Mouse (Mus musculus): ENCODE data around the gene Rnf20. TPM values are rescaled to one million over a fixed set of nuclear protein-coding genes. Genes with fewer than 3 reads are reported as not detected.

The Rnf20 gene
- polyA plus RNA-seq (2012; rRNA removed): 67.1 and 67.7 TPM in 2 replicates

DNA sequence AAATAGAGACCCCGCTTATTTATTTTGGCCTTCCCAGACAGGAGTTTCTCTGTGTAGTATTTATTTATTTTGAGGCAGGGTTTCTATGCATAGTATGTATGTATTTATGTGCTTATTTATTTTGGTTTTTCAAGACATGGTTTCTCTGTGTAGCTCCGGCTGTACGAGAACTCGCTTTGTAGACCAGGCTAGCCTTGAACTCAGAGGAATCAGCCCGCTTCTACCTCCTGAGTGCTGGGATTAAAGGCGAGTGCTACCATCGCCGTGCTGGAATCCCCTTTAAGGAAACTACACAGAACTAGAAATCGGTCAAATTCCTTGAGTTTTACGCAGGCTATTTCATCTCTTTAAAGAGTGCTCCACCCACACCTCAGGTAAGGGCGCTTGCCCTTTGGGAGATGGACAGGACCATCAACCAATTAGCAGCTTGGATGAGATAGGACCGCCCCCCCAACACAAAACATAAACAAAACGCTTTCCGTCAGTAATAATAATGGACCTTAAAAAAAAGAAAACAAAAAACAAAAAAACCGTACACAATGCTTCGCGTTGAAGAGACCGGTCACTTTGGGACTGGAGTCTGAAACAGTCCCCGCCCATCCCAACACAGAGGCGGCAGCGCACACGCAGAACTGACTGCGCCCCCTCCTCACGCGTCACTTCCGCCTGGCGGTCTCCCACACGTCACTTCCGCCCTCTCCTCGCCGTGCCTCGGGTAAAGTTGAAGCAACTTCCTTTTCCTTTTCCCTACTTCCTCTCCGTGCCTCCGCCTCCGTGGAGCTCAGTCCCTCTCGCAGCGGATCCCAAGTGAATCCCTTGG is at the start of gene Rnf20:
Gene Rnf20, plus strand, starts transcription at position 688 of the 820 bp plus-strand sequence.
- H3K4me1 ChIP-seq (ENCODE audit: control insufficient read depth, insufficient read depth, low read length): peaks cover 4% of the 10 kb centered on the region
- peak; percentile 99 for TF ChIP-seq POLR2A (IDR thresholded peaks at IDR 0.05; ENCODE audit: extremely low read depth, insufficient read depth, low read length)
- no peak for TF ChIP-seq CTCF (IDR thresholded peaks at IDR 0.05; ENCODE audit: extremely low read depth, insufficient read depth, low read length)
- peak within 1 kb of the TSS; percentile 13; the same call in 1 of the 2 replicates for H3K27ac ChIP-seq (ENCODE audit: insufficient read depth, low read length)
- peak within 1 kb of the TSS; percentile 75 for H3K4me3 ChIP-seq (ENCODE audit: insufficient read depth, low read length)

DNA sequence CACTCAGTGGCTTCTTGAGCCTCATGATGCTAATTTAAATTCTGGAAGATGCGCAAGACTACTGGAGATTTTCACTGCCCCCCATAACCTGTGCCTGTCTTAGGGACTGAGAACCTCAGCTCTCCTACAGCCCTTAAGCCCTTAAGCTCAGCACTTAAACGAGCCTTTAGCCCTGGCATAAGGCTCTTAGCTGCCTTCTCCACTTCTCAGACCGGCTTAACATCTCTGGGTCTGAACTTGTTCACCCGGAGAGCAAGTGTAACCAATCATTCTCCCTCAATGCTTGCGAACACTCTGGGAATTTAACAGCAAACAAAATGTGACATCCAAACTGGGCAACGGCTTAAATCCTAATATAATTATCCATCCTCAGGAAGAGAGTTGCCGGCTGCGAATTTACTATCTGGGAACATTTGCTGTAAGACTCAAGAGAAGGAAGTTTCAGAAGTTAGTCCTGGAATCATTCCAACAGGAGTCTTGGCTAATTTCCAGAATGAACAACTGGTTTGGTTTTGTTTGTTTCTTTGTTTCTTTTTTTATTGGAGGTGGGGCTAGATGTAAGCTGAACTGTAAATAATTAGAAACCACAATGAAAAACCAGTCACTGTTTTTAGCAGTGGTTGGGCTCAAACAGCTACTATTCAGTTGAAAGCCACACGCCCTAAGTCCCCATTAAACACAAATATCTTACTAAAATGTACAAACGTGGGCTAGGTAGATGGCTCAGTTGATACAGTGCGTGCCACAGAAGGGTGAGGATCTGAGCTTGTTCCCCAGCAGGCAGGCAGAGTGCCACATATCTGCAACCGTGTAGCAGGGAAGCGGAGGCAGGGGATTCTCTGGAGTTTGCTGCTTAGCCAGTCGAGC is 47.6 kb upstream of the Rnf20 start:
- no peak overlapping the region for H3K4me3 ChIP-seq (ENCODE audit: insufficient read depth, low read length)
- H3K4me1 ChIP-seq (ENCODE audit: control insufficient read depth, insufficient read depth, low read length): peaks cover 4% of the 10 kb centered on the region
- H3K27ac ChIP-seq (ENCODE audit: insufficient read depth, low read length): peak overlapping the region; percentile 59; the same call in 1 of the 2 replicates
- TF ChIP-seq POLR2A (IDR thresholded peaks at IDR 0.05; ENCODE audit: extremely low read depth, insufficient read depth, low read length) (no peak), CTCF (IDR thresholded peaks at IDR 0.05; ENCODE audit: extremely low read depth, insufficient read depth, low read length) (no peak)

DNA sequence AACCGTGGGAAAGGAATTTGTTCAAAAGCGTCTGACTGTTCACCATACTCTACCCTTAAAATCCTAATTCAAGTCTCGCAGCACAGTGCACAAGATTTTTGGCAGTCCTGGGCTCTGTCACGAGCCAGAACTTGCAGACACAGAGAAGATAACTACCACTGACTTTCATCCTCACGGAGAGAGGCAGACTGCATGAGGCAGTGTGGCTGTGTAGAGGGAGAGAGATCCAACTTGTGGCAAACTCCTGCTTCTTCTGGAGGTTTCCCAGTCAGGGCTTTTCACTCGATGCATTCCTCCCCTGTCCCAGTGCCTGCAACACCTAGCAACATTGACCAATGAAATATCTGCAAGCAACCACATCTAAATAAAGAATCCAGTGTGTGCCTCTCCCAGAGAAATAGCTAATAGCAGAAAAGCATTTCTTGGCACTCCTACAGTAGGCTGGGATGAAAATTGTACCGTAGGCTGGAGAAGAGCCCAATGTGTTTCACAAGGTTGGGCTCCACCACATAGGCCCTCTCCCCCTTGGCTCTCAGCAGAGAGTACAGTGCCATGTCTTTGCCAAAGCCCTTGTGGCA is 46.2 kb upstream of the Rnf20 start:
- no peak overlapping the region for H3K4me3 ChIP-seq (ENCODE audit: insufficient read depth, low read length)
- TF ChIP-seq CTCF (IDR thresholded peaks at IDR 0.05; ENCODE audit: extremely low read depth, insufficient read depth, low read length) (no peak), POLR2A (IDR thresholded peaks at IDR 0.05; ENCODE audit: extremely low read depth, insufficient read depth, low read length) (no peak)
- H3K27ac ChIP-seq (ENCODE audit: insufficient read depth, low read length): no peak overlapping the region
- peaks cover 4% of the 10 kb centered on the region for H3K4me1 ChIP-seq (ENCODE audit: control insufficient read depth, insufficient read depth, low read length)

DNA sequence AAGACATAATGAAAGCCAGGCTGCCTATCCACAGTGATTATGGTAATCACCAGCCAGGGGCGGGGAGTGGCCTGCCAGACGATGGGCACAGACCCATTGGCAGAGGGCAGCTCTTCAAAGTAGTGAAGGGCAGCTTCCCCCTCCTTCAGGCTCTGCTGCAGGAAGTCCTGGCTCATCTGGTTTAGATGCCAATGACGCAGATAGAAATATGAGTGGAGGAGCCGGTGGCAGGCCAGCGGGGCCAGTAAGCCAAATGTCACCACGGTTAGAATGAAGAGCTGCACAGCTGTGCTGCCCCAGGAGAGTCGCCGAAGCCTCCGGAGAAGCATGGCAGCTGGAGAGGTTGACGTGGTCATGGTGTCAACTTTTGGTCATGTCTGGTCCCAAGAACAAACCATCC is 45.0 kb upstream of the Rnf20 start:
- TF ChIP-seq CTCF (IDR thresholded peaks at IDR 0.05; ENCODE audit: extremely low read depth, insufficient read depth, low read length): no peak
- TF ChIP-seq POLR2A (IDR thresholded peaks at IDR 0.05; ENCODE audit: extremely low read depth, insufficient read depth, low read length): no peak
- Histone ChIP-seq H3K27ac (ENCODE audit: insufficient read depth, low read length) (no peak overlapping the region), H3K4me1 (ENCODE audit: control insufficient read depth, insufficient read depth, low read length) (peaks cover 4% of the 10 kb centered on the region)

DNA sequence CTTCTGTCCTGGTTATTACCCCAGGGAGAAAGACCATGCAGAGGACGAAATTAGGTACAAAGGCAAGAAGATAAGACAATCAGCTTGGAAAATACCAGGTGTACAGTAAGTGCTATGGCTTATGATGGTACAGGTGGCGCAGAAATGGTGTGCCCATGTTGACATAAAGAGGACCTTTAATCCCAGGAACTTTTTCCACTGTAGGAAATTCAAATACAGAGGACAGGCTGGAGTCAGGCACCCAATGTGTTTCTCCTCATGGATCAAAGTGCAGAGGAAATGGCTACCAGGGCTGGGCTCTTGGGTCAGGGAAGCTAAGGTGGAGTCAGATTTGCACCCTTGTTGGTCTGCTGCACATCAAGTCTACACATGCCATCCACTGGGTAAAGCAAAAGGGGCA is 41.7 kb upstream of the Rnf20 start:
- Histone ChIP-seq H3K4me3 (ENCODE audit: insufficient read depth, low read length) (no peak overlapping the region), H3K27ac (ENCODE audit: insufficient read depth, low read length) (no peak overlapping the region), H3K4me1 (ENCODE audit: control insufficient read depth, insufficient read depth, low read length) (peaks cover 5% of the 10 kb centered on the region; the same call in 1 of the 2 replicates)
- TF ChIP-seq CTCF (IDR thresholded peaks at IDR 0.05; ENCODE audit: extremely low read depth, insufficient read depth, low read length): no peak
- no peak for TF ChIP-seq POLR2A (IDR thresholded peaks at IDR 0.05; ENCODE audit: extremely low read depth, insufficient read depth, low read length)

More for the DNA sequence above, 45.0 kb upstream of the Rnf20 start:
- H3K4me3 ChIP-seq (ENCODE audit: insufficient read depth, low read length): no peak overlapping the region

DNA sequence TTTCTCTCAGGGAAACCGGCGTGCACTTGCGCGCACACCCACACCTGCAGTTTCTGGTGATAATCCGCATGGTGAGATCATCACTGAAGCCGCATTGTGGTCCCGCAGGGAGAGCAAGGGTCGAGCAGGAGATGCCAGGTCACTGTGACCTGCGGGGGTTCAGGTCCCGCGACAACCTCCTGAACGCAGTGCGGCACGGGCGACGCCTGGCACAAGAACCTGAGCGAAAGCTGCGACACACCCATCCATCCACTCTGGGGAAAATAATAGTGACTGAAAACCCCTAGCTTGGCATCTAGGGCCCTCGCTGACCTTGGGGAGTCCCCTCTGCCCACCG is 35.0 kb upstream of the Rnf20 start:
- peak overlapping the region; percentile 100 for H3K4me3 ChIP-seq (ENCODE audit: insufficient read depth, low read length)
- TF ChIP-seq CTCF (IDR thresholded peaks at IDR 0.05; ENCODE audit: extremely low read depth, insufficient read depth, low read length) (no peak), POLR2A (IDR thresholded peaks at IDR 0.05; ENCODE audit: extremely low read depth, insufficient read depth, low read length) (no peak)
- H3K4me1 ChIP-seq (ENCODE audit: control insufficient read depth, insufficient read depth, low read length): peaks cover 3% of the 10 kb centered on the region; the same call in 1 of the 2 replicates
- peak overlapping the region; percentile 100 for H3K27ac ChIP-seq (ENCODE audit: insufficient read depth, low read length)

DNA sequence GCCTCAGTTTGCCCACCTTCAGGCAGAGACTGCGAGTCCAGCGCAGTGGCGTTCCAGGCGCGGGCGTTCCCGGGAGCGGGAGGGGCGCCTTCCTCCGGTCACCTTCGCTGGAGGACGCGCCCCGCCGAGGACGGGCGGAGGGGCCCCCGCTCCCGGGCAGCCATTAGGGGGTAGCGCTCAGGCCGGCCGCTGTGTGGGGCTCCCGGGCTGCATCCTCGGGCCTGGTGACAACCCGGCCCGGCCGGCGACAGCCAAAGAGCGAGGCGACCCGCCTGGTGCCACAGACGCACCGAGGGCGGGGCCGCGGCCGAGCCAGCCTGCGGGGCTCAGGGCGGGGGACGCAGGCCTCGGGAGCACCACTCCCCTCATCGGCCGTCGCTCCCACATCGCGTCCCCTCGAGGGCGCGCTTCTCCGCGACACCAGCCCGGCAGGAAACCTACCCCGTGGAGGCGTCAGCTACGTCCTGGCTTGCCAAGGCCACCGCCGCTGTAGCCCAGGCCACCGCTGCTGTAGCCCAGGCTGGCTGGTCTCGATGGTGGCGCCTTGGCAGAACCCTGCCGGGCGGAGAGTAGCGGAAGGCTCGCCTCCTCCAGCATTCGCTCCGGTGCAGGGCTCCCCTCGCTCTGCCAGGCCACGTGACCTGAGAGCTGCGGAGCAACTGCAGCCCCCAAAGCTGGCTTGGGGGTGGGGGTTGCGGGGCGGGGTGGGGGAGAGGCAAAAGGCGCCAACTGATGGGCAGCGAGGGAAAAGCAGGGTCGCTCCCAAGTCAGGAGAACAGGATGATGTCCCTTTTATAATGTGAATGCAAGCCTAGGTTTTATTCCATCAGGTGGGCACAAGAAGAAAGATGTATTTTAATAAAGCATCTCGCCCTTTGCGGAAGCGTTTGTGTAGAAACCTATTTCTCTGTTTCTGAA is 34.4 kb upstream of the Rnf20 start, which contains the start of gene Tmem246:
Gene Tmem246, minus strand, starts transcription at position 694 of the 918 bp plus-strand sequence.
- TF ChIP-seq POLR2A (IDR thresholded peaks at IDR 0.05; ENCODE audit: extremely low read depth, insufficient read depth, low read length): peak; percentile 58; the same call in 1 of the 2 replicates
- TF ChIP-seq CTCF (IDR thresholded peaks at IDR 0.05; ENCODE audit: extremely low read depth, insufficient read depth, low read length): no peak
- H3K4me3 ChIP-seq (ENCODE audit: insufficient read depth, low read length): peak within 1 kb of the TSS; percentile 100
- peaks cover 3% of the 10 kb centered on the region; the same call in 1 of the 2 replicates for H3K4me1 ChIP-seq (ENCODE audit: control insufficient read depth, insufficient read depth, low read length)
- H3K27ac ChIP-seq (ENCODE audit: insufficient read depth, low read length): peak within 1 kb of the TSS; percentile 100

DNA sequence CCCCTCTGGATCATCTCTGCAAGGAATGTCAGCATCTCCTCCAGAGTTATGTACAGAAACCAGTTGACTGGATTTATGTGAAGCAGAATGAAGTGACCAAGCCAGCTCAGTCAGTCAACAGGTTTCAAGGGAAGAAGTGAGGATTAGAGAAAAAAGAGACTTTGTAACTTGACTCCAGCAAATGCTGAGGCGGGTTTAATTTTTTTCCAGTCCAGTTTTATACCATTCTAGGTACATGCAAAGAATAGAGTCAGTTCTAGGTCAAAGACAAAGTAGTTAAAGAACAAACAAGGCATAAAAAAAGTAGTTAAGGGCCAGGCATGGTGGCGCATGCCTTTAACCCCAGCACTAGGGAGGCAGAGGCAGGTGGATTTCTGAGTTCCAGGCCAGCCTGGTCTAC is 28.6 kb upstream of the Rnf20 start:
- TF ChIP-seq POLR2A (IDR thresholded peaks at IDR 0.05; ENCODE audit: extremely low read depth, insufficient read depth, low read length) (no peak), CTCF (IDR thresholded peaks at IDR 0.05; ENCODE audit: extremely low read depth, insufficient read depth, low read length) (no peak)

More for the DNA sequence above, 28.6 kb upstream of the Rnf20 start:
- Histone ChIP-seq H3K4me3 (ENCODE audit: insufficient read depth, low read length) (no peak overlapping the region), H3K27ac (ENCODE audit: insufficient read depth, low read length) (no peak overlapping the region), H3K4me1 (ENCODE audit: control insufficient read depth, insufficient read depth, low read length) (no peaks in the 10 kb centered on the region)

Measured in cortical plate, adult 2 months (tissue).